Mouse (Mus musculus): ENCODE data around the gene Ube2h. TPM values are rescaled to one million over a fixed set of nuclear protein-coding genes. Genes with fewer than 3 reads are reported as not detected.

Gene Ube2h
- polyA plus RNA-seq, 1 experiment from 2014 or later, result 28.3 TPM

- H3K27me3 ChIP-seq (ENCODE audit: poor library complexity, severe bottlenecking), result no peaks in the 10 kb centered on the region
- no peak for DNase-seq (ENCODE audit: extremely low spot score, low spot score)
- H3K4me3 ChIP-seq, result no peak overlapping the region
- no peak overlapping the region for H3K27ac ChIP-seq
- no peaks in the 10 kb centered on the region for H3K9me3 ChIP-seq
- H3K4me1 ChIP-seq, result no peaks in the 10 kb centered on the region
- H3K36me3 ChIP-seq (replicated peaks), result peaks cover 76% of the 10 kb centered on the region
These were observed 17.7 kb downstream of the Ube2h start for GRCm38 (mm10) chr6:30286642-30287041.

- Histone ChIP-seq H3K27ac (no peak overlapping the region), H3K36me3 (replicated peaks) (peaks cover 80% of the 10 kb centered on the region), H3K9me3 (no peaks in the 10 kb centered on the region), H3K4me1 (no peaks in the 10 kb centered on the region), H3K27me3 (ENCODE audit: poor library complexity, severe bottlenecking) (no peaks in the 10 kb centered on the region), H3K4me3 (no peak overlapping the region)
- no peak for DNase-seq (ENCODE audit: extremely low spot score, low spot score)
These were observed 20.2 kb downstream of the Ube2h start for GRCm38 (mm10) chr6:30284177-30284576.

GRCm38 (mm10) chr6:30282361-30282760 is 22.0 kb downstream of the Ube2h start:
- Histone ChIP-seq H3K4me3 (no peak overlapping the region), H3K27ac (no peak overlapping the region), H3K36me3 (replicated peaks) (peaks cover 84% of the 10 kb centered on the region), H3K9me3 (no peaks in the 10 kb centered on the region), H3K27me3 (ENCODE audit: poor library complexity, severe bottlenecking) (no peaks in the 10 kb centered on the region), H3K4me1 (no peaks in the 10 kb centered on the region)
- WGBS, result 93% methylated on average over 2 of the region's 2 CpGs
- no peak for DNase-seq (ENCODE audit: extremely low spot score, low spot score)

GRCm38 (mm10) chr6:30278374-30278773 is 26.0 kb downstream of the Ube2h start:
- 74% methylated on average over 1 of the region's 1 CpGs for WGBS
- no peak for DNase-seq (ENCODE audit: extremely low spot score, low spot score)
- no peak overlapping the region for H3K27ac ChIP-seq
- H3K4me1 ChIP-seq, result peaks cover 8% of the 10 kb centered on the region
- H3K9me3 ChIP-seq, result no peaks in the 10 kb centered on the region
- H3K36me3 ChIP-seq (replicated peaks), result peaks cover 78% of the 10 kb centered on the region
- no peaks in the 10 kb centered on the region for H3K27me3 ChIP-seq (ENCODE audit: poor library complexity, severe bottlenecking)
- no peak overlapping the region for H3K4me3 ChIP-seq

GRCm38 (mm10) chr6:30276882-30277281 is 27.5 kb downstream of the Ube2h start:
- DNase-seq (ENCODE audit: extremely low spot score, low spot score), result no peak
- H3K9me3 ChIP-seq, result no peaks in the 10 kb centered on the region
- H3K4me3 ChIP-seq, result no peak overlapping the region
- 94% methylated on average over 7 of the region's 7 CpGs for WGBS
- peaks cover 66% of the 10 kb centered on the region for H3K36me3 ChIP-seq (replicated peaks)
- peaks cover 23% of the 10 kb centered on the region for H3K4me1 ChIP-seq
- no peaks in the 10 kb centered on the region for H3K27me3 ChIP-seq (ENCODE audit: poor library complexity, severe bottlenecking)
- H3K27ac ChIP-seq, result no peak overlapping the region

- 83% methylated on average over 3 of the region's 3 CpGs for WGBS
- Histone ChIP-seq H3K36me3 (replicated peaks) (peaks cover 64% of the 10 kb centered on the region), H3K9me3 (no peaks in the 10 kb centered on the region), H3K27me3 (ENCODE audit: poor library complexity, severe bottlenecking) (no peaks in the 10 kb centered on the region), H3K27ac (no peak overlapping the region), H3K4me3 (no peak overlapping the region), H3K4me1 (peaks cover 24% of the 10 kb centered on the region)
- DNase-seq (ENCODE audit: extremely low spot score, low spot score), result no peak
These were observed 28.0 kb downstream of the Ube2h start for GRCm38 (mm10) chr6:30276375-30276774.

- no peaks in the 10 kb centered on the region for H3K9me3 ChIP-seq
- no peak overlapping the region for H3K4me3 ChIP-seq
- peaks cover 24% of the 10 kb centered on the region for H3K4me1 ChIP-seq
- no peak overlapping the region for H3K27ac ChIP-seq
- 83% methylated on average over 5 of the region's 5 CpGs for WGBS
- H3K36me3 ChIP-seq (replicated peaks), result peaks cover 66% of the 10 kb centered on the region
- no peak for DNase-seq (ENCODE audit: extremely low spot score, low spot score)
- H3K27me3 ChIP-seq (ENCODE audit: poor library complexity, severe bottlenecking), result no peaks in the 10 kb centered on the region
These were observed 29.0 kb downstream of the Ube2h start for GRCm38 (mm10) chr6:30275159-30275847.

- Histone ChIP-seq H3K4me1 (peaks cover 24% of the 10 kb centered on the region), H3K27ac (0 out of 2 replicates have a peak overlapping the region, but pooled peaks have one; percentile 6), H3K27me3 (ENCODE audit: poor library complexity, severe bottlenecking) (no peaks in the 10 kb centered on the region), H3K36me3 (replicated peaks) (peaks cover 64% of the 10 kb centered on the region), H3K4me3 (no peak overlapping the region), H3K9me3 (no peaks in the 10 kb centered on the region)
- DNase-seq (ENCODE audit: extremely low spot score, low spot score), result no peak
- 52% methylated on average over 3 of the region's 3 CpGs for WGBS
These were observed 31.4 kb downstream of the Ube2h start for GRCm38 (mm10) chr6:30272911-30273310.

GRCm38 (mm10) chr6:30272338-30272905 is 31.9 kb downstream of the Ube2h start:
- Histone ChIP-seq H3K27ac (0 out of 2 replicates have a peak overlapping the region, but pooled peaks have one; percentile 6), H3K27me3 (ENCODE audit: poor library complexity, severe bottlenecking) (no peaks in the 10 kb centered on the region), H3K4me1 (peaks cover 24% of the 10 kb centered on the region), H3K9me3 (no peaks in the 10 kb centered on the region), H3K36me3 (replicated peaks) (peaks cover 64% of the 10 kb centered on the region), H3K4me3 (no peak overlapping the region)
- DNase-seq (ENCODE audit: extremely low spot score, low spot score), result no peak
- WGBS, result 62% methylated on average over 11 of the region's 11 CpGs

GRCm38 (mm10) chr6:30269846-30270245 is 34.5 kb downstream of the Ube2h start:
- WGBS, result 87% methylated on average over 5 of the region's 5 CpGs

GRCm38 (mm10) chr6:30267486-30267885 is 36.9 kb downstream of the Ube2h start:
- DNase-seq (ENCODE audit: extremely low spot score, low spot score), result no peak
- Histone ChIP-seq H3K4me3 (no peak overlapping the region), H3K27me3 (ENCODE audit: poor library complexity, severe bottlenecking) (no peaks in the 10 kb centered on the region), H3K36me3 (replicated peaks) (peaks cover 67% of the 10 kb centered on the region), H3K4me1 (peaks cover 7% of the 10 kb centered on the region), H3K9me3 (no peaks in the 10 kb centered on the region), H3K27ac (no peak overlapping the region)
- WGBS, result 91% methylated on average over 7 of the region's 7 CpGs

More at GRCm38 (mm10) chr6:30269846-30270245, 34.5 kb downstream of the Ube2h start:
- peaks cover 62% of the 10 kb centered on the region for H3K36me3 ChIP-seq (replicated peaks)
- H3K9me3 ChIP-seq, result no peaks in the 10 kb centered on the region
- peaks cover 21% of the 10 kb centered on the region for H3K4me1 ChIP-seq
- no peak overlapping the region for H3K27ac ChIP-seq
- H3K27me3 ChIP-seq (ENCODE audit: poor library complexity, severe bottlenecking), result no peaks in the 10 kb centered on the region
- H3K4me3 ChIP-seq, result no peak overlapping the region
- no peak for DNase-seq (ENCODE audit: extremely low spot score, low spot score)

GRCm38 (mm10) chr6:30265402-30265801 is 38.9 kb downstream of the Ube2h start:
- H3K27me3 ChIP-seq (ENCODE audit: poor library complexity, severe bottlenecking), result no peaks in the 10 kb centered on the region
- DNase-seq (ENCODE audit: extremely low spot score, low spot score), result no peak
- H3K27ac ChIP-seq, result no peak overlapping the region
- peaks cover 76% of the 10 kb centered on the region for H3K36me3 ChIP-seq (replicated peaks)
- no peaks in the 10 kb centered on the region for H3K4me1 ChIP-seq
- 94% methylated on average over 4 of the region's 4 CpGs for WGBS
- H3K9me3 ChIP-seq, result no peaks in the 10 kb centered on the region
- no peak overlapping the region for H3K4me3 ChIP-seq

GRCm38 (mm10) chr6:30263053-30263452 is 41.3 kb downstream of the Ube2h start:
- WGBS, result 94% methylated on average over 4 of the region's 4 CpGs
- Histone ChIP-seq H3K4me3 (no peak overlapping the region), H3K9me3 (no peaks in the 10 kb centered on the region), H3K36me3 (replicated peaks) (peaks cover 78% of the 10 kb centered on the region), H3K27me3 (ENCODE audit: poor library complexity, severe bottlenecking) (no peaks in the 10 kb centered on the region), H3K4me1 (no peaks in the 10 kb centered on the region), H3K27ac (no peak overlapping the region)
- no peak for DNase-seq (ENCODE audit: extremely low spot score, low spot score)

All from forebrain, embryonic 10.5 days (tissue).